Mouse (Mus musculus): ENCODE measurements around the gene Bdnf.

The Bdnf gene

DNA sequence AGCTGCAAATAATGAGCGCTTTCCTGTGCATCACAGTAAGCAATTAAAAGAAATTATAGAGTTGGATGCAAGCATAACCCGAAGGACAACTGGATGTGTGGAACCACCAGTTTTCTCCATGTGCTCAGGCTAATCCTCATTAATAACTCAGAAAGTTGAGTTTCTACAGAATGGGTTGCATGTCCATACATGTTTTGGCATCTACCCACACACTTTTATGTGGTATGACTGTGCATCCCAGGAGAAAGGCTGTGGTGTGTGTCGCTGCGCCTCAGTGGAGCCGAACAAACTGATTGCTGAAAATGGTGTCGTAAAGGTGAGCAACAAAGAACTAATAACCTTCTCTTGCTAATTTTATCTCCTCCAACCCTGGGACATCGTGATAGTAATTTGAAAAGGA lies 34.8 kb downstream of the Bdnf start:
- DNase-seq, result no peak

DNA sequence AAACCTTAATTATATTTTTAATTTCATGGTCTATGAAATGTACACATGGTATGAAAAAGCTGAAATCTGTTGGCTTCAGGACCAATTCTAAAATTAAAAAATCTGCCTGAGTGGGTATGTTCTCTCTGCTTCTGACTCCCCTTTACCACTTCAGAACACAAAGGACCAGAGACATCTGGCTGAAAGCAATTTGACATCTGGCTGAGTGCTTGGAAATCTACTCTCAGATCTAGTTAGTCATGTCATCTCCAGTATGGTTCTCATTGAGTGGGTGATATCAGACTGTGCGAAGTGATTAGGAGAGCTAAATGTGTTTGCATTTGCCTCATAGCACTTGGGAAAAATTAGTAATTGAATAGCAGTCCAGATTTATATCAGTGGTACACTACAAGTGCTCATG lies 36.5 kb downstream of the Bdnf start:
- no peak for DNase-seq

DNA sequence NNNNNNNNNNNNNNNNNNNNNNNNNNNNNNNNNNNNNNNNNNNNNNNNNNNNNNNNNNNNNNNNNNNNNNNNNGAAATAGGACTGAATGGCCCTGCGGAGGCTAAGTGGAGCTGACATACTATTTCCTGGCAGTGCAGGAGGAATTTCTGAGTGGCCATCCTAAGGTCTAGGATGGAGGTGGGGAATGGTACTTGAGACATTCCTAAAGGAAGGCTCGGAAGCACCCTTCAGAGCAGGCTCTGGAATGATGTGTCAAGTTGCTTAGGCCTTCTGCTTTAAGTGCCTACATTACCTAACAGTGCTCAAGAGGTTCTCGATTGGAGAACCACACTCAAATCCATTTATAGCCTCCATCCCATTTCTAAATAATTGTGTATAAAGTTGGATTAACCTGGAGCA lies 50.8 kb downstream of the Bdnf start:
- DNase-seq, result no peak

DNA sequence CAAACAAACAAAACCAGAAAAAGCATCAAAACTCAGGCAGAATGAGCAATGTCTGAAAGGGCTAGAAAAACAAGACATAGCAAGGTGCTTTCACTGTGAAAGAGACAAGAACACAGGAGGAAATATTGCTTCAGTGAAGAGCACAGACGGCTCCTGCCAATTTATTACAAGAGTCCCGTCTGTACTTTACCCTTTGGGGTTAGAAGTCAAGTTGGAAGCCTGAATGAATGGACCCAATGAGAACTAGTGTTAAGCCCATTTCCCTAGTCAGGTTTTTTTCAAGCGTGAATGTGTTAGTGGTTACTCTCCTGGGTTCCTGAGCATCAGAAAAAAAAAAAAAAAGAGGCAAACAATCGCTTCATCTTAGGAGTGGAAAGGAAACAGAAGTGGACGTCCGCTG lies 51.3 kb downstream of the Bdnf start:
- no peak for DNase-seq

DNA sequence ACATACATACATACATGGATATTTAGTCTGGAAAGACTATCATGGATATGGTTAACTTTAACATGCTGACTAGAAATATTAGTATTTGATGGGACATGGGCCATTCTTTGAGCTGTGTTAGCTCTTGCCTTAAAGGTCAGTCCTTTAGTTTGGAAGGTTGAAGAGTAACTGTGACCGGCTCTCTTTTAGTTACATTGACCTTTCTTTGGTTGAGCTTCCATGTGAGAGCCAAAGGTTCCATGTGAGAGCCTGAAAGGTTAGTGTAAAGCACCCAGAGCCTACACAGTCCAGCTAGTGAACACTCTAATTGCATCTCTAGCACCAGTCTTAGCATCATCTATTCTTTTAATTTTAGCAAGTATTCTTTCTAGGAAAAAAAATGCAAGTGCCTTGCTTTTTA lies 54.7 kb downstream of the Bdnf start:
- no peak for DNase-seq

DNA sequence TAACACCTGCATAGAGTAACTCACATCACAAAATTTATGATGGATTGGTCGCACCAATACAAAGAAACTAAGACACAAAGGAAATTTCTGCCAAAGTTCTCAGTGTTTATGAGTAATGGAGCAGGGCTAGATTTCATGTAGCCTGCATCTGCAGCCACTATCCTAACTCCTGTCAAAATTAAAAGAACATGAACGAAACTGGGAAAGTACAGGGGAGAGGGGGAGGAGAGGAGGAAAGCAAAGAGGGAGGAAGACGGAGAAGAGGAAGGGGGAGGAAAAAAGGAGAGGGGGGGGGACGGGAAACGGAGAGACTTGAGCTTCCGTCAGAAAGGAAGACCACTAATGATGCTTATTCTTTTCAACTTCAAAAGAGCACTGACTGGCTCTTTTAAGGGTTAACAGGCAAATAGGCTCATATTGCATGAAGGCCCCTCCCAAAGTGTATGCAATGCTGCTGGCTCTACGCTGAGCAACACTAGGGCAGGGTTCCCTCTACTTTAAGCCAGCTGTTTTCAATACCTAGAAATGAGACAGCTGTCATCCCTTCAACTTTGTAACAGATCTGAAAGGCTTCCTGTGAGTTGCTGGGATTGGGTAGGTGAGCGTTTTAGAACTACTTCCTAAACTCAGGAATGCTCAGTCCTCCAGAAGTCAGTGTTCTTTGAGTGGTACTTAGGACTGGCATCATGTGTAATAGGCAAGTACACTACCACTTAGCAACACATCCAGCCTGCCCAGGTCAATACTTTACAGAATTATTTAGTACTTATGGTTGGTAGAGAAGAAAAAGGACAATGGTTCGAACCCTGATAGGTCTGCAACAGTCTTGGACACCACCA lies 58.9 kb downstream of the Bdnf start:
- no peak for DNase-seq

DNA sequence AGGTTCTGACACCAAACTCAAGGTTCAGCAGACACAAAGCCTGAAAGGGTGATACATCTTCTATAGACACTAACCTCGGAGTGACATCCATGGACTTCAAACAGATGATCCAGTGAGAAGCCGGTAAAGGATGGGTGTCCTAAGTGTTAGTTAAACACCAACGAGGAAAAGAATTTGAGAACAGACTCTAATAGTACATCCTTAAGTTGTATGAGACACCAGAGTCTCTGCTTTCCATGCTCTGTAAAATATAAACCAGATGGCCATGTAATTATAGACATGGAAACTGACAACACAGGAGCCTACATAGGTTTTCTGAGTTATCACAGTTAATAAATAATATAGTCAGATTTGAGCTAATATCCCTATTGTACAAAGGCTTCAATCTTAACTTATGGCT lies 59.7 kb downstream of the Bdnf start:
- DNase-seq, result no peak

DNA sequence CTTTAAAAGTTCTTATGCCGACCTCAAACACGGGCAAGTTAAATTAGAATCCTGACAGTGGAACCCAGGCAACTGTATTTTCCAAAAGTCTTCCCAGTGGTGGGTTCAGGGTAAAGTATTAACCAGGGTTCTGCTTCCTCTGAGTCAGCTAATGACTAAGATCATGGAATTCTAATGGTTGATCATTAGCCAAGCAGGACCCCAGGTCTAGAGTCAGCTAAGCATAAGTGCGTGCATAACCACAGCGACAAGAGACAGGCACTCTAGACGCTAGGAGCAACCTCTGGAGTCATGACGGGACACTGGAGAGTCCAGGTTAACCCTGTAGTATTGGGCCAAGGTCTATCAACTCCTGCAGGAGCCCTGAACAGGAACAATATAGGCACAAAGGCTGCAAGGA lies 60.2 kb downstream of the Bdnf start:
- DNase-seq, result no peak

DNA sequence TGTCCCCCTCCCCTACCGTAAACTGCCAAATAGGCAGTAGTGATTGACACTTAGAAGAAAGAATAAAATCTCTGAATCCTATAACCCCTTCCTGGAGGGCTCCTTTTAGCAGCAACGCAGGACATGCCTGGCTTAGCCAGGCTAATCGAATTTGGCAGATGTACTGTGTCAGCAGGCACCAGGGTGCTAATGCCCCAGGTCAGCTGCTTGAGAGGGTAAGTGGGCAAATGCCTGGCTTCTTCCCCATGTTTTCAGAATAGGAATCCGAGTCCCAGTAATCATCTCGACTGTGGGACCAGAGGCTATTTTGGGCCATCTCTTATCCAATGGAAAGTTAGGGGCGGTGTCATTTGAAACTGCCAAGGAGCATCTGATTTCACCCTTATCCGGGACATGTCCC lies 60.8 kb downstream of the Bdnf start:
- DNase-seq, result no peak

DNA sequence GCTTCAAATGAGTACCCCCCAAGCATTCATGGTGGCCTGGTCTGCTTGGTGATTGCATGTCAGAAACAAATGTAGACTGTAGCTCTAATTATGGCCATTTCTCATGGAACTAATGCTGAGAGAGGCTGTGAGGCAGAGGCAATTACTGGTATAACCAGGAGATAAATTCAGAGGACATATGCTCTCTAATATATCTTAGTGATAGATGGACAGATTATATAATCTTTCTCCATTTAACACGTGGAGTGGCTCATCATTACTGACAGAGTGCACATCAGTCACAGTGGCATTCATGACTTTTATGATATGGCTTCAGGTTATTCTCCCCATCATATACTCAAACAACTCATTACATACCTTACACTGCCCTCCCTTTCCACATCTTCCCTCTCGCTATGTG lies 61.8 kb downstream of the Bdnf start:
- DNase-seq, result no peak

DNA sequence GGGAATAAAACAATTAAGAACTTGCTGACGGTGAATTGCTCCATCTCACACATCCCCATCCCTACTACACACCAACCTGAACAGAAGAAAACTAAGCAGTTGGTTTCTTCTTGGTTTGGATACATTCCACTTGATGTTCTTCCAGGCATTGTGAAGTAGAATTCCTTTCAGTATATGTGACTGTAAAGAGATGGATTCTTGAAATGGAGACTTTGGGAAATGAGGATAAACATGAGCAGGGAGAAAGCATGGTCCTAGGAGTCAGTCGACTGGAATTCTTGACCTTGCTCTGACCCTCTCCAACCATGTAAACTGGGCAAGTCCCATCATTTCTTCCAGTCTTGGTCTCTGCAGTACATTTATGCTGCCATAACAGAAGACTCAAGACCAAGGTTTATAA lies 63.8 kb downstream of the Bdnf start:
- no peak for DNase-seq

DNA sequence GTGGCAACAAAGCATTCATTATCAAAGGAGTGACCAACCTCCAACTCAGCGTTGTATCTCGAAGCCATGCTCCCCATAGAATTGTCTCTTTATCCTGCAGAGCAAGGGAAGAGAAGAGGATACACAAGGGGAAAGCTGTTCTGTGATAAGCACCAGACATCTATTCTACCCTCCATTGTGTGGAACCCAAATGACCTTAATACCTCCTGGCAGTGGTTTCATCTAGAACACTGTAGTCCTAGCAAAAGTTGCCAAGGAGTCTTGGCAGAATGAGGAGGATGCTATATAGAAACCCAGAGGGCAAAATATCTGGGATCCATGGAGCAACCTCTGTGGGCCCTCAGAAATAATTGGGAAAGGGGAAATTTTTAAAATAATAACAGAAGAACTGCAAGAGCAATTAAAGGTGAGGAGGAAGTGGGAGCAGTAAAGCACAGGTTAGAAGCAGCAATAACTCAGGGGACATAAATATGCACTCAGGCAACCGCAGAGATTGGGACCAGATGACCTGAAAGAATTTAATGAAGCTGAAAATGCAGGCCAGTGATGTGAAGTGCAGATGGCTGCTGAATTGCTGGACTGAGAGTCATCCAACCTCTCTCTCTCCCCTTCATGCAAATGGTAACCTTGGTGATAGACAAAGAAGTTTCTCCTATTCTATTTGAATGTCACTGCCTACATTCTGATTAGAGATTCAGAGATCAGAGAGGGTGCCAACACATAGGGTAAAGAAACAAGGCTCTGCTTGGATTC lies 68.9 kb downstream of the Bdnf start:
- DNase-seq, result no peak

DNA sequence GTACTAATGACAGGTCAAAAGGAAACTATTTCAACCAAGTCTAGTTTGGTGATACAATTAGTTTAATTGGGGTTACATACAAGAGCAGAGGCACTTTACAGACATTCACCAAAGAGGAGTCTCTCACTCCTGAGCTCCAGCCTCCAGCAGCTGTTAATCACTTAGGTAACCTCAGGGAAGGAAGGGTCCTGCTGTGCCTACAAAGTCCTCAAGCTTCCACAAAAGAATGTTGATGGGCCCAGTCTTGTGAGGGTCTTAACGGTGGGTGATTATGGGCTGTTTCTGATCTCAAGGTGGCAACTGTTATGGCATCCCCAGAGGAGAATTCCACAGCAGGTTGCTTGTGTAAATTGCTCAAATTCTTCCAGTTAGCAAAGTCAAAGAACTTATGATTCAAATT lies 71.7 kb downstream of the Bdnf start:
- DNase-seq, result no peak

DNA sequence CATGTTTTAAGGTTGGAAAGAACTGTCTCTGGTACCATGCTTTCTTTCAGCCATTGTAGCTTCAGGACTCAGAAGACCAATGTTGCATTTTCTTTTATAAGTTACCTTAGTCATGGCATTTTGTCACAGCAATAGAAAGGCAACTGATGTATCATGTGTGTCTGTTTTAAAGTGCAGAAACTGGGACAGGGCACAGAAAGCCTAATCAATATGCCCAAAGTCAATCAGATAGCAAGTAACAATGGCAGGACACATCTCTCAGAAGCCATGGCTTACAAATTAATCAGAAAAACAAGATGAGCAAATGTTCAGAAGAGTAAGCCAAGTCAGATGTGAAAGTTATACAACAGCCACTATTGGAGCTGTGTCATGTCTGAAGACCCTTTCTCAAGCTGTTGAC lies 73.9 kb downstream of the Bdnf start:
- no peak for DNase-seq

DNA sequence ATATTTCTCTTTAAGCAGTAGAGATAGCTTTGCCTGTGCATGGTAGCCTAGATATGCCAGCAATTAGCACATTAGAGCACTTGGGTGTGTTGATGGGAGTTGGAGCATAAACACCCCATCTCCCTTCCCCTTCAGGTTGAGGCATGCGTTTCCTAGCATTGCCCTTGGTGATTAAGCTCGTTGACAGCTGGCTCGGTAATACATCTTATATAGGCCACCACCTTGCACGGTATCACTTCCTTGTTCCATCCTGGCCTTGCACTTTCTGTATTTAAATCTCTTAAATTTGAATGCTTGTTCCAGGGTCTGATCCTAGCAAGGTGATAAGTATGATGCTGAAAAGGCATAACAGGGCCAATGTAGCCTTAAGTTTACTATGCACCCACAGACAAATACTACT lies 74.3 kb downstream of the Bdnf start:
- DNase-seq, result no peak

DNA sequence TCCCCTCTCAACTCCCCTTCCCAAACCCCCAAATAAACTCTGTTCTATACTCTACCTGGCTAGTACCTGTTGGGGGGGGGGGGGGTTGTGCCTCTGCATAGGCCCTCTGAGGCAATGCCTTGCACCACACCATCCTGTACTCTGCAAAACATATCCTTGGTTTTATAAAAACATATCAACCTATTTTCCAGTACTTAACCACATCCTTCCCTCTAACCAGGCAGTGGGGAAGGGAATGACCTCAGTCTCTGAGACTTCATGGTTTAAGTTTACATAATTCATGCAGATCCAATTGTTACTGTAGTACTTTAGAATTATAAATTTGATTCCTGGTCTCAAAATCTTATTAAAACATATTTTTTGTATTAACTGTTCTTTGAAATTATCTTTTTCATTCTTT lies 75.5 kb downstream of the Bdnf start:
- no peak for DNase-seq

DNA sequence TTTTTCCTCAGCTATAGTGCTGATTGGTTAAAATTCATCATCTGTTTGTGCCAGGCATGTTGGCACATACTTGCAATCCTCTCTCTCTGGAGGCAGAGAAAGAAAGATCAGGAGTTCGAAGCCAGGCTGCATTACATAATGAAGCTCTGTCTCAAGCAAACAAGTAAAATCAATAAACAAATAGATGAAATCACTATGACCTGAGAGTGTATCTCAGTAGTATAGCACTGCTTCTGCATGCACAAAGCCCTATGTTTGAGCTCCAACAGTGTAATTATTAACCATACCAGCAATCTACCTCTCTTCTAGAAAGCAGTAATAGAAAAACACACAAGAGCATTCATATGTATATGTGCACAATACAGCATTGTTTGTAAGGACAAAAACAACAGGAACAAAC lies 76.0 kb downstream of the Bdnf start:
- no peak for DNase-seq

DNA sequence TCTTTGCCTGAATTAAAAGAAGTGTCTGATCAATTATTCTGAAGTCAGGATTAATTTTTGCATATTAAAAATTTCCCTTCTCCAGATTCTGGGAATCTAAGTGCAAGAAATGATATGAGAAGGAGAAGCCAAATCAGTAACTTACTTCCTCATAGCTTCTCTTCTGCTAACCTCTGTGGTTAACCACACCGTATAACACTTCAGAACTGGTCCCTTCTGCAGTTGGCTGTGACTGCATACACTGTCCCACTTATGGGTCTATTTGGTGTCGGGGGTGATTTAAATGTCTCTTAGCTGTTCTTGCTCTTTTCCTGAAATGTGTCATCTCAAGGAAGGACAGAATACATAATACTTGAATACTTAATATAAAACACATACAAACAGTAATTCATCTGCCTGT lies 81.8 kb downstream of the Bdnf start:
- no peak for DNase-seq

DNA sequence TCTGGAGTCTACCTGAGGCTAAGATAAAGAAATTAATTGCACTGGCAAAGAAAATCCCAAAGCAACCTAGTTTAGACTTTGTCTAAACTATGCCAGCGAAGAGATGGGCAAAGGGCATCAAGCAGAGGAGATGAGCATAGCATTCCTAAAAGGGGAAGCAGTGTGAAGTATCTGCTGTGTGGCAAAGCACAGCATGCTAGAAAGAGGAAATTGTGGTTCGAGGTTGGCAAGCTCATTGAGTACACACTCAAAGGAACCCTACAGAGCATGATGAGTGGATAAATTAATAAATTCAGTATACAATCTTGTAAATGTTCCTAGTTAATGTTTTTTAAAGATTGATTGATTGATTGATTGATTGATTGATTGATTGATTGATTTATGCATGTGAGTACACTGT lies 92.3 kb downstream of the Bdnf start:
- no peak for DNase-seq

DNA sequence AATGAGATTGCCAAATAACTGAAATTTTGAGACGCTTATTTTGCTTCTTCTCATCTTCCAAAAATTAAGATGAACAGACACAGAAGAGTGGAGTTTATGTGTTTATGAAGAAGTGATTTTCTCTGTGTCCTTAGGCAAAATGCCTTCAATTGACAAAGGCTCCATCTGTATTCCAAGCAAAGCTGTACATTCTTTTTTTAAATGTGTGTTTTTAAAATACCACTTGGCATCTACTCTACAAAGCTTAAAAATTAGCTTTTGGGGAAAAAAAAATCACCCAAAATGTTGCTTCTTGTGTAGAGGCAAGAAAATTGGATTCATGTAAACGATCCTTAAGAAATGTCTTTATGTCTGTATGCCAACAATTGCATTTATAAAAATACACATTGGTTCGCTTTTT lies 94.3 kb downstream of the Bdnf start:
- DNase-seq, result no peak

DNA sequence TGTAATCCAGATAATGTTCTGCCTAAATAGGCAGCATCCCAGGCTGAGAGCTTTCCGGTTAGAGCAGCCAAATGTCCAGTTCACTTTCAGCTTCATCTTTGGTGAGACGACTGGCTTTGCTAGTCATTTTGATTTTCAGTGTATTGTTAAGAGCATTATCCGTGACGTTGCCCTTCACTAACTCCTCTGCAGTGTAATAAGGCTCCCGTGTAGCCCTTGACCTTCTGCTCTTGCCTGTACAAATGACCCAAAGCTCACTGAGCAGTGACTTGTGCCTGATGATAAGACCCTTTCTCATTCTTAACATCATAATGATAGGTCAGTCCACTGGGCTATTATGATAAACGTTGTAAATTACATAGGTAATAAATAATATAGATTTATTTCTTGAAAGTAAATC lies 101.9 kb downstream of the Bdnf start:
- no peak for DNase-seq
